Comparison of ENCODE assay signal across 7 mouse cellular contexts in genomic region chr15:100686989-100687388, GRCm38 (mm10). TPM values are rescaled to one million over a fixed set of nuclear protein-coding genes. Genes with fewer than 3 reads are reported as not detected.
DNase-seq lines count a peak whose midpoint lies in the region; ATAC-seq lines count a peak whose summit lies in the region.

No protein-coding gene starts in this region.

- no peaks in the 10 kb centered on the region for H3K27me3 ChIP-seq in kidney, embryonic 16.5 days (ENCODE audit: insufficient read depth, low read length)
- H3K27me3 ChIP-seq in forebrain, embryonic 14.5 days (replicated peaks; ENCODE audit: control insufficient read depth, insufficient read depth, low read length) = no peaks in the 10 kb centered on the region

- 0 out of 2 replicates have a peak, but pooled peaks cover 3% of the 10 kb centered on the region for H3K36me3 ChIP-seq in kidney, embryonic 16.5 days (ENCODE audit: insufficient read depth, low read length)
- H3K36me3 ChIP-seq in forebrain, embryonic 14.5 days (ENCODE audit: control insufficient read depth, insufficient read depth, low read length) = no peaks in the 10 kb centered on the region

- peak; percentile 49 for DNase-seq in urinary bladder, adult 2 months (ENCODE audit: low spot score)
- no peak for DNase-seq in urinary bladder, postnatal 10 days (ENCODE audit: low spot score)
- peak; percentile 74 for DNase-seq in c-Kit-positive CD71-negative TER-119-negative erythroid progenitor cells, embryonic 14.5 days (ENCODE audit: low read depth)
- DNase-seq in T-cell, adult 2 months (ENCODE audit: low spot score) = no peak
- DNase-seq in forebrain, embryonic 14.5 days (ENCODE audit: low spot score) = no peak

- no peak overlapping the region for H3K9ac ChIP-seq in kidney, embryonic 16.5 days (replicated peaks; ENCODE audit: low read length)
- no peak overlapping the region for H3K9ac ChIP-seq in forebrain, embryonic 14.5 days (ENCODE audit: low read length)

- ATAC-seq in megakaryocyte progenitor cell, adult 5-6 weeks (replicated peaks; ENCODE audit: poor library complexity) = peak; percentile 47
- no peak for ATAC-seq in kidney, embryonic 16.5 days (ENCODE audit: low FRiP score, low TSS enrichment)
- no peak for ATAC-seq in forebrain, embryonic 14.5 days

- 19% methylated on average over 12 of the region's 12 CpGs for WGBS in kidney, embryonic 16.5 days
- 61% methylated on average over 12 of the region's 12 CpGs for WGBS in forebrain, embryonic 14.5 days

- no peak overlapping the region for H3K27ac ChIP-seq in kidney, embryonic 16.5 days (ENCODE audit: low read length)
- no peak overlapping the region for H3K27ac ChIP-seq in forebrain, embryonic 14.5 days (ENCODE audit: low read depth, low read length)

- peaks cover 10% of the 10 kb centered on the region; the same call in 1 of the 2 replicates for H3K4me1 ChIP-seq in kidney, embryonic 16.5 days (ENCODE audit: insufficient read depth, low read length)
- H3K4me1 ChIP-seq in forebrain, embryonic 14.5 days (ENCODE audit: control insufficient read depth, insufficient read depth, low read length) = no peaks in the 10 kb centered on the region

- peaks cover 11% of the 10 kb centered on the region for H3K9me3 ChIP-seq in kidney, embryonic 16.5 days (ENCODE audit: low read length)
- H3K9me3 ChIP-seq in forebrain, embryonic 14.5 days (replicated peaks; ENCODE audit: control insufficient read depth, low read length) = no peaks in the 10 kb centered on the region; the same call in 1 of the 2 replicates

- no peak overlapping the region for H3K4me3 ChIP-seq in kidney, embryonic 16.5 days (ENCODE audit: low read length)
- H3K4me3 ChIP-seq in forebrain, embryonic 14.5 days (ENCODE audit: low read depth, low read length) = no peak overlapping the region

- H3K4me2 ChIP-seq in kidney, embryonic 16.5 days (replicated peaks; ENCODE audit: low read depth, low read length) = no peak overlapping the region
- H3K4me2 ChIP-seq in forebrain, embryonic 14.5 days (ENCODE audit: low read length) = no peak overlapping the region

RNA-seq across cellular contexts. Expression of gene Cela1, which starts 0.7 kb away (rescaled TPM):
- 97.3 and 135 TPM in 2 replicates for polyA plus RNA-seq in urinary bladder, adult 2 months (2012; rRNA removed)
- total RNA-seq in megakaryocyte progenitor cell, adult 5-6 weeks (2015) = 12.2 and 28.8 TPM in 2 replicates
- total RNA-seq in megakaryocyte progenitor cell, adult 5-6 weeks (2017) = 5.2 and 10.8 TPM in 2 replicates
- polyA plus RNA-seq in kidney, embryonic 16.5 days (2015; fragmentation: Nextera tagmentation; extraction: Ambion mirVana) = 27.1 and 41.9 TPM in 2 replicates
- polyA plus RNA-seq in forebrain, embryonic 14.5 days (2014; fragmentation: Nextera tagmentation; extraction: Ambion mirVana) = 0.60 and 0.88 TPM in 2 replicates

RNA-seq across cellular contexts. Expression of gene Bin2, which starts 17.6 kb away (rescaled TPM):
- polyA plus RNA-seq in urinary bladder, adult 2 months (2012; rRNA removed) = 6.5 and 6.6 TPM in 2 replicates
- 129 and 133 TPM in 2 replicates for total RNA-seq in megakaryocyte progenitor cell, adult 5-6 weeks (2015)
- total RNA-seq in megakaryocyte progenitor cell, adult 5-6 weeks (2017) = 98.9 and 105 TPM in 2 replicates
- 2.1 and 3.0 TPM in 2 replicates for polyA plus RNA-seq in kidney, embryonic 16.5 days (2015; fragmentation: Nextera tagmentation; extraction: Ambion mirVana)
- polyA plus RNA-seq in forebrain, embryonic 14.5 days (2014; fragmentation: Nextera tagmentation; extraction: Ambion mirVana) = 0.18 and 0.66 TPM in 2 replicates

RNA-seq across cellular contexts. Expression of gene Galnt6, which starts 42.2 kb away (rescaled TPM):
- 14.7 and 20.5 TPM in 2 replicates for polyA plus RNA-seq in urinary bladder, adult 2 months (2012; rRNA removed)
- total RNA-seq in megakaryocyte progenitor cell, adult 5-6 weeks (2015) = 11.7 and 11.9 TPM in 2 replicates
- 28.0 and 29.8 TPM in 2 replicates for total RNA-seq in megakaryocyte progenitor cell, adult 5-6 weeks (2017)
- polyA plus RNA-seq in kidney, embryonic 16.5 days (2015; fragmentation: Nextera tagmentation; extraction: Ambion mirVana) = 0.87 and 1.1 TPM in 2 replicates
- polyA plus RNA-seq in forebrain, embryonic 14.5 days (2014; fragmentation: Nextera tagmentation; extraction: Ambion mirVana) = 0.09 and 0.10 TPM in 2 replicates

RNA-seq across cellular contexts. Expression of gene Smagp, which starts 50.2 kb away (rescaled TPM):
- polyA plus RNA-seq in urinary bladder, adult 2 months (2012; rRNA removed) = 65.7 and 67.6 TPM in 2 replicates
- total RNA-seq in megakaryocyte progenitor cell, adult 5-6 weeks (2015) = 0.64 and 1.1 TPM in 2 replicates
- total RNA-seq in megakaryocyte progenitor cell, adult 5-6 weeks (2017) = 0.71 TPM in 1 of 2 replicates, not detected in the other
- 41.6 and 45.4 TPM in 2 replicates for polyA plus RNA-seq in kidney, embryonic 16.5 days (2015; fragmentation: Nextera tagmentation; extraction: Ambion mirVana)
- polyA plus RNA-seq in forebrain, embryonic 14.5 days (2014; fragmentation: Nextera tagmentation; extraction: Ambion mirVana) = 1.6 and 2.5 TPM in 2 replicates

Comparison
In these comparisons a context has a peak if more than half of its experiments do, and no peak if none do; other contexts are left out.
1. DNase-seq: peak in urinary bladder, adult 2 months (single experiment) and c-Kit-positive CD71-negative TER-119-negative erythroid progenitor cells, embryonic 14.5 days (single experiment); none in urinary bladder, postnatal 10 days (single experiment), T-cell, adult 2 months (single experiment) and forebrain, embryonic 14.5 days (single experiment).
2. RNA of gene Cela1, which starts 0.7 kb away (polyA plus RNA-seq): 97.3 to 135 TPM in urinary bladder, adult 2 months and 27.1 to 41.9 TPM in kidney, embryonic 16.5 days; 0.60 to 0.88 TPM in forebrain, embryonic 14.5 days; every median in the first group is over 10 times any median in the second.